In genomic region chr10:108531111-108531510, GRCm38 (mm10) we compare ENCODE assay signal across 15 mouse cellular contexts.
A peak's percentile ranks its signal among the peaks of the same experiment; 100 is the strongest.
DNase-seq lines count a peak whose midpoint lies in the region; ATAC-seq and TF ChIP-seq lines count a peak whose summit lies in the region.
"Had no signal": no experiment of that assay in that cellular context is flagged by ENCODE, and none has a peak within 500 bp of the region (broad histone marks: within the 10 kb centered on the region; RNA-seq: fewer than 3 reads in every experiment).

No protein-coding gene starts in this region.

- no peak for TF ChIP-seq POLR2A in lung, adult 2 months (IDR thresholded peaks at IDR 0.05; ENCODE audit: borderline replicate concordance, extremely low read depth, low read depth, low read length)

- no peaks in the 10 kb centered on the region for H3K27me3 ChIP-seq in intestine, embryonic 14.5 days (replicated peaks; ENCODE audit: control insufficient read depth, insufficient read depth, low read length)
- H3K27me3 ChIP-seq in intestine, postnatal 0 days (replicated peaks; ENCODE audit: control insufficient read depth, insufficient read depth, low read length), result no peaks in the 10 kb centered on the region
- no peaks in the 10 kb centered on the region for H3K27me3 ChIP-seq in lung, postnatal 0 days (replicated peaks; ENCODE audit: insufficient read depth, low read length)
- H3K27me3 ChIP-seq in intestine, embryonic 15.5 days (replicated peaks), result no peaks in the 10 kb centered on the region
- H3K27me3 ChIP-seq in hindbrain, embryonic 14.5 days (ENCODE audit: control insufficient read depth, insufficient read depth, low read length), result no peaks in the 10 kb centered on the region
- no peaks in the 10 kb centered on the region for H3K27me3 ChIP-seq in hindbrain, embryonic 13.5 days
- H3K27me3 ChIP-seq: forebrain, embryonic 15.5 days had no signal

- no peak overlapping the region for H3K4me3 ChIP-seq in intestine, embryonic 14.5 days (ENCODE audit: low read depth, low read length)
- no peak overlapping the region for H3K4me3 ChIP-seq in intestine, postnatal 0 days (ENCODE audit: low read depth, low read length)
- H3K4me3 ChIP-seq in lung, postnatal 0 days (ENCODE audit: low read depth, low read length), result no peak overlapping the region
- H3K4me3 ChIP-seq in lung, adult 2 months (replicated peaks; ENCODE audit: extremely low read depth, low read depth, low read length), result no peak overlapping the region
- no peak overlapping the region for H3K4me3 ChIP-seq in intestine, embryonic 15.5 days (replicated peaks)
- H3K4me3 ChIP-seq in hindbrain, embryonic 14.5 days (replicated peaks; ENCODE audit: low read length), result no peak overlapping the region
- no peak overlapping the region for H3K4me3 ChIP-seq in hindbrain, embryonic 13.5 days
- H3K4me3 ChIP-seq: forebrain, embryonic 15.5 days had no signal

- no peaks in the 10 kb centered on the region for H3K9me3 ChIP-seq in intestine, embryonic 14.5 days (ENCODE audit: control insufficient read depth, low read length)
- no peaks in the 10 kb centered on the region for H3K9me3 ChIP-seq in intestine, postnatal 0 days (ENCODE audit: control insufficient read depth)
- no peaks in the 10 kb centered on the region for H3K9me3 ChIP-seq in lung, postnatal 0 days (ENCODE audit: low read length)
- H3K9me3 ChIP-seq in intestine, embryonic 15.5 days, result no peaks in the 10 kb centered on the region
- no peaks in the 10 kb centered on the region for H3K9me3 ChIP-seq in hindbrain, embryonic 14.5 days (ENCODE audit: control insufficient read depth, low read length)
- no peaks in the 10 kb centered on the region for H3K9me3 ChIP-seq in hindbrain, embryonic 13.5 days
- H3K9me3 ChIP-seq: forebrain, embryonic 15.5 days had no signal

- H3K4me2 ChIP-seq in intestine, embryonic 14.5 days (ENCODE audit: low read length), result no peak overlapping the region
- no peak overlapping the region for H3K4me2 ChIP-seq in intestine, postnatal 0 days (replicated peaks; ENCODE audit: low read depth)
- no peak overlapping the region for H3K4me2 ChIP-seq in lung, postnatal 0 days (replicated peaks; ENCODE audit: low read depth, low read length)
- H3K4me2 ChIP-seq in intestine, embryonic 15.5 days (replicated peaks), result no peak overlapping the region
- H3K4me2 ChIP-seq in hindbrain, embryonic 14.5 days (replicated peaks), result no peak overlapping the region
- no peak overlapping the region for H3K4me2 ChIP-seq in hindbrain, embryonic 13.5 days
- H3K4me2 ChIP-seq: forebrain, embryonic 15.5 days had no signal

- DNase-seq in intestine, embryonic 14.5 days (ENCODE audit: low spot score), result peak; percentile 39
- peak; percentile 66 for DNase-seq in lung, postnatal 0 days (ENCODE audit: low spot score)
- DNase-seq in lung, adult 2 months, result no peak
- peak; percentile 41 for DNase-seq in lung, postnatal 36 days
- DNase-seq in hindbrain, embryonic 14.5 days (ENCODE audit: low spot score), result no peak
- DNase-seq: adrenal gland, adult 2 months; cerebellum, adult 9-10 months; heart, postnatal 4 days; kidney, adult 9 months; thymus, adult 2 months had no signal

- ATAC-seq in intestine, embryonic 14.5 days (replicated peaks; ENCODE audit: low FRiP score, low TSS enrichment, low read depth), result peak; percentile 54
- ATAC-seq in intestine, postnatal 0 days, result no peak
- ATAC-seq in lung, postnatal 0 days, result peak; percentile 91
- ATAC-seq in intestine, embryonic 15.5 days, result peak; percentile 86
- no peak for ATAC-seq in hindbrain, embryonic 14.5 days (ENCODE audit: low FRiP score)
- no peak for ATAC-seq in hindbrain, embryonic 13.5 days (ENCODE audit: low FRiP score)
- ATAC-seq: forebrain, embryonic 15.5 days had no signal

- H3K4me1 ChIP-seq in intestine, embryonic 14.5 days (replicated peaks; ENCODE audit: control insufficient read depth, insufficient read depth, low read length), result no peaks in the 10 kb centered on the region
- H3K4me1 ChIP-seq in intestine, postnatal 0 days (replicated peaks; ENCODE audit: control insufficient read depth, insufficient read depth, low read length), result no peaks in the 10 kb centered on the region
- H3K4me1 ChIP-seq in lung, postnatal 0 days (ENCODE audit: insufficient read depth, low read depth, low read length), result no peaks in the 10 kb centered on the region
- no peaks in the 10 kb centered on the region for H3K4me1 ChIP-seq in lung, adult 2 months (ENCODE audit: control insufficient read depth, insufficient read depth, low read length)
- no peaks in the 10 kb centered on the region for H3K4me1 ChIP-seq in intestine, embryonic 15.5 days (replicated peaks)
- no peaks in the 10 kb centered on the region; the same call in 1 of the 2 replicates for H3K4me1 ChIP-seq in hindbrain, embryonic 14.5 days (replicated peaks; ENCODE audit: control insufficient read depth, insufficient read depth, low read length)
- peaks cover 6% of the 10 kb centered on the region; the same call in 1 of the 2 replicates for H3K4me1 ChIP-seq in hindbrain, embryonic 13.5 days (replicated peaks)
- H3K4me1 ChIP-seq: forebrain, embryonic 15.5 days had no signal

- TF ChIP-seq EP300 in lung, postnatal 0 days (IDR thresholded peaks at IDR 0.05), result peak; percentile 91

- no peak overlapping the region for H3K27ac ChIP-seq in intestine, embryonic 14.5 days (ENCODE audit: low read depth)
- H3K27ac ChIP-seq in intestine, postnatal 0 days (ENCODE audit: low read depth, low read length), result no peak overlapping the region
- H3K27ac ChIP-seq in lung, postnatal 0 days (ENCODE audit: low read length), result peak overlapping the region; percentile 54; the same call in 1 of the 2 replicates
- no peak overlapping the region for H3K27ac ChIP-seq in intestine, embryonic 15.5 days
- H3K27ac ChIP-seq in hindbrain, embryonic 14.5 days, result no peak overlapping the region
- H3K27ac ChIP-seq in hindbrain, embryonic 13.5 days, result no peak overlapping the region
- H3K27ac ChIP-seq: forebrain, embryonic 15.5 days; liver, embryonic 14.5 days had no signal

- no peak overlapping the region for H3K9ac ChIP-seq in intestine, embryonic 14.5 days (ENCODE audit: low read length)
- H3K9ac ChIP-seq in intestine, postnatal 0 days (ENCODE audit: low read depth, low read length), result no peak overlapping the region
- no peak overlapping the region for H3K9ac ChIP-seq in lung, postnatal 0 days (replicated peaks; ENCODE audit: low read depth)
- no peak overlapping the region for H3K9ac ChIP-seq in intestine, embryonic 15.5 days
- H3K9ac ChIP-seq in hindbrain, embryonic 14.5 days, result no peak overlapping the region
- H3K9ac ChIP-seq in hindbrain, embryonic 13.5 days, result no peak overlapping the region
- H3K9ac ChIP-seq: forebrain, embryonic 15.5 days; liver, embryonic 14.5 days had no signal

- H3K36me3 ChIP-seq in intestine, embryonic 14.5 days (ENCODE audit: control insufficient read depth, insufficient read depth, low read length), result no peaks in the 10 kb centered on the region
- no peaks in the 10 kb centered on the region for H3K36me3 ChIP-seq in intestine, postnatal 0 days (ENCODE audit: control insufficient read depth, insufficient read depth)
- no peaks in the 10 kb centered on the region for H3K36me3 ChIP-seq in lung, postnatal 0 days (ENCODE audit: insufficient read depth, low read length)
- no peaks in the 10 kb centered on the region for H3K36me3 ChIP-seq in intestine, embryonic 15.5 days
- no peaks in the 10 kb centered on the region for H3K36me3 ChIP-seq in hindbrain, embryonic 14.5 days (replicated peaks; ENCODE audit: control insufficient read depth, insufficient read depth)
- H3K36me3 ChIP-seq in hindbrain, embryonic 13.5 days, result no peaks in the 10 kb centered on the region
- H3K36me3 ChIP-seq: forebrain, embryonic 15.5 days had no signal

- 47% methylated on average over 4 of the region's 4 CpGs for WGBS in intestine, embryonic 14.5 days
- 35% methylated on average over 4 of the region's 4 CpGs for WGBS in intestine, postnatal 0 days
- 38% methylated on average over 4 of the region's 4 CpGs for WGBS in lung, postnatal 0 days
- WGBS in lung, adult 2 months, result 60% methylated on average over 4 of the region's 4 CpGs
- 48% methylated on average over 4 of the region's 4 CpGs for WGBS in intestine, embryonic 15.5 days
- WGBS in hindbrain, embryonic 14.5 days, result 35% methylated on average over 4 of the region's 4 CpGs
- WGBS in hindbrain, embryonic 13.5 days, result 44% methylated on average over 4 of the region's 4 CpGs

- no peak for TF ChIP-seq CTCF in intestine, postnatal 0 days (IDR thresholded peaks at IDR 0.05; ENCODE audit: low read depth)
- no peak for TF ChIP-seq CTCF in lung, postnatal 0 days (IDR thresholded peaks at IDR 0.05)
- TF ChIP-seq CTCF in lung, adult 2 months (IDR thresholded peaks at IDR 0.05; ENCODE audit: insufficient read depth, low read length), result no peak

Comparison
In these comparisons a context has a peak if more than half of its experiments do, and no peak if none do; other contexts are left out.
1. ATAC-seq: peak in intestine, embryonic 14.5 days (single experiment), lung, postnatal 0 days (single experiment) and intestine, embryonic 15.5 days (single experiment); none in intestine, postnatal 0 days (single experiment), hindbrain, embryonic 14.5 days (single experiment) and hindbrain, embryonic 13.5 days (single experiment).
2. DNase-seq: peak in intestine, embryonic 14.5 days (single experiment), lung, postnatal 0 days (single experiment) and lung, postnatal 36 days (single experiment); none in lung, adult 2 months (single experiment) and hindbrain, embryonic 14.5 days (single experiment).